Mouse (Mus musculus): ENCODE results near the gene Fbxo31. TPM values are rescaled to one million over a fixed set of nuclear protein-coding genes. Genes with fewer than 3 reads are reported as not detected.

The Fbxo31 gene
- total and polyA plus RNA-seq, 3 experiments: 16.0 to 35.3 TPM; not detected in 1

DNA sequence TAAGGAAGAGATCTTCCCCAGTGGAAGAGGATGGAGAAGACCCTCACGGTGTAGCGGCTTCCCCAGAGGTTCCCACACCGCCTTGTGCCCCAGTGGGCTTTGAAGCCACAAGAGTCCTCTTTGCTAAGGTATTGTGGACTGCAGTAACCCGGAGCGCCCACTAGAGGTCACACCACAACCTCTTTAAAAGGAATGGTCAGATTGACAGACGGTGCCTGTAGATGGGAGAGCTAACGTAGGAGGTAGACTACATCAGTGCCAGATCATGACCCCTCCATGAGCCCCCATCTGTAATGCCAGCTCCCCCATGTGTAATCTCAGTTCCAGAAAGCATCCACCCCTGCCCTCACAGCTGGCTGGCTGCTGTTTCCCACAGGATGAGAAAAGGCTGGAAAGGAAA, 31.5 kb downstream of the Fbxo31 start (continued):
- no peak for TF ChIP-seq MYB (IDR thresholded peaks at IDR 0.05; ENCODE audit: low read depth, low read length)
- no peak for TF ChIP-seq MEF2A (IDR thresholded peaks at IDR 0.05; ENCODE audit: extremely low read depth, insufficient replicate concordance, low read depth, low read length, poor library complexity, severe bottlenecking)
- TF ChIP-seq ZKSCAN1 (IDR thresholded peaks at IDR 0.05; ENCODE audit: low read depth, low read length): no peak
- TF ChIP-seq ELF1 (IDR thresholded peaks at IDR 0.05; ENCODE audit: low read depth, low read length): no peak
- no peak for TF ChIP-seq E2F4 (IDR thresholded peaks at IDR 0.05; ENCODE audit: borderline replicate concordance, low read depth, low read length)
- TF ChIP-seq ETS1 (IDR thresholded peaks at IDR 0.05; ENCODE audit: low read depth, low read length): no peak

DNA sequence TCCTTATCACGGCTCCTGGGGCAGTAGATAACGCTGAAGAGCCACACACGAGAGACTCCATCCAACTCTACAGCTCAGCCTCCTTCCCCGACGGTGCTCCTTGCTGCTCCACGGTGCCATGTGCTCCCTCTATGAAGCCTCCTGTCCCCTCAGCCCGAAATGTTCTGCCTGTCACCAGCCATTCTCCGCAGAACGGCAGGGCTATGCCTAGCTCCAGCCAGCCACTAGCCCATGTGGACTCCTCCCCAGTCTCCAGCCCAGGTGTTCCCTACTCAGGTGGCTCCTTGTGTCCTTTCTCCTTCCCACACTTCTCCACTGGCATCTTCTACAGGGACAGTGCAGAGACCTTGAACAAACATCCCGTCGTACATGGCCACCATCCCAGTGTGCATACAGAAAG, 33.7 kb downstream of the Fbxo31 start:
- Histone ChIP-seq H3K79me2 (ENCODE audit: control insufficient read depth, insufficient read depth, low read length, poor library complexity) (no peaks in the 10 kb centered on the region), H3K27ac (ENCODE audit: control insufficient read depth, low read depth, low read length) (no peak overlapping the region), H3K36me3 (ENCODE audit: control insufficient read depth in 1 of 2, insufficient read depth in 2 of 2, low read length in 2 of 2) (no peaks in the 10 kb centered on the region), H3K9me3 (replicated peaks; ENCODE audit: insufficient read depth, low read length) (no peaks in the 10 kb centered on the region), H3K4me1 (ENCODE audit: control insufficient read depth in 1 of 2, insufficient read depth in 2 of 2, low read length in 2 of 2) (no peaks in the 10 kb centered on the region), H3K27me3 (ENCODE audit: control insufficient read depth in 1 of 2, insufficient read depth in 2 of 2, low read length in 2 of 2) (no peaks in the 10 kb centered on the region), H3K4me3 (ENCODE audit: control insufficient read depth in 1 of 2, insufficient read depth in 1 of 2, low read depth in 2 of 2, low read length in 2 of 2) (no peak overlapping the region), H3K9ac (ENCODE audit: control insufficient read depth, low read depth, low read length, poor library complexity, severe bottlenecking) (no peak overlapping the region)
- DNase-seq (ENCODE audit: low read depth, low spot score): no peak
- TF ChIP-seq GATA1 (IDR thresholded peaks at IDR 0.05; ENCODE audit: low read depth, low read length): no peak
- TF ChIP-seq USF2 (IDR thresholded peaks at IDR 0.05; ENCODE audit: borderline replicate concordance in 1 of 2, insufficient read depth in 1 of 2, low read depth in 1 of 2, low read length in 2 of 2): no peak
- no peak for TF ChIP-seq MXI1 (IDR thresholded peaks at IDR 0.05; ENCODE audit: low read depth, low read length)
- no peak for TF ChIP-seq CHD2 (IDR thresholded peaks at IDR 0.05; ENCODE audit: low read length)
- TF ChIP-seq UBTF (IDR thresholded peaks at IDR 0.05; ENCODE audit: borderline replicate concordance, insufficient read depth, low read depth, low read length): no peak
- TF ChIP-seq POLR2A (IDR thresholded peaks at IDR 0.05; ENCODE audit: control insufficient read depth in 1 of 2, insufficient read depth in 1 of 2, low read depth in 1 of 2, low read length in 2 of 2, poor library complexity in 1 of 2): no peak
- no peak for TF ChIP-seq E2F4 (IDR thresholded peaks at IDR 0.05; ENCODE audit: borderline replicate concordance, low read depth, low read length)
- TF ChIP-seq POLR2AphosphoS5 (IDR thresholded peaks at IDR 0.05; ENCODE audit: borderline replicate concordance, low read depth, low read length): no peak
- no peak for TF ChIP-seq TBP (IDR thresholded peaks at IDR 0.05; ENCODE audit: low read depth, low read length)
- no peak for TF ChIP-seq SIN3A (IDR thresholded peaks at IDR 0.05; ENCODE audit: low read length)
- no peak for TF ChIP-seq CHD1 (IDR thresholded peaks at IDR 0.05; ENCODE audit: low read depth, low read length)
- TF ChIP-seq ELF1 (IDR thresholded peaks at IDR 0.05; ENCODE audit: low read depth, low read length): no peak
- TF ChIP-seq RCOR1 (IDR thresholded peaks at IDR 0.05; ENCODE audit: low read depth, low read length): no peak
- TF ChIP-seq RAD21 (IDR thresholded peaks at IDR 0.05; ENCODE audit: low read depth, low read length): no peak
- TF ChIP-seq MAZ (IDR thresholded peaks at IDR 0.05; ENCODE audit: low read depth, low read length): no peak
- no peak for TF ChIP-seq KAT2A (conservative IDR thresholded peaks at IDR 0.05; ENCODE audit: low read depth, low read length)
- no peak for TF ChIP-seq NELFE (IDR thresholded peaks at IDR 0.05; ENCODE audit: low read depth, low read length)

All from MEL (cell line).